Mouse (Mus musculus) hindlimb bud, embryonic 11.5 days (tissue): ENCODE measurements at regions not wholly inside any gene's neighbourhood (a gene's known extent, or its start where the extent isn't known, plus 50 kb on each side); places are given as distances from the start of the nearest gene placed in this dataset.
A peak's percentile ranks its signal among the peaks of the same experiment; 100 is the strongest.
"Not testable (repeated sequence)": the region's sequence is repeated elsewhere in the genome, so short reads cannot be mapped to it uniquely, and the experiment has no call there.

Experiments used
- DNase-seq: peaks from one replicate; pipeline ENCODE4 v3.0.0-alpha.2; 2012; ENCODE audit warnings: low read depth, low spot score; ENCODE audit errors: extremely low spot score

- no peak for DNase-seq
These were observed 137.9 kb upstream of the Rapgef5 start for GRCm38 (mm10) chr12:117378297-117378887.

GRCm38 (mm10) chr12:117379103-117379850, 137.0 kb upstream of the Rapgef5 start:
- no peak for DNase-seq

- DNase-seq = no peak
These were observed 135.4 kb upstream of the Rapgef5 start for GRCm38 (mm10) chr12:117380836-117381235.

- not testable (repeated sequence) for DNase-seq
These were observed 133.6 kb upstream of the Rapgef5 start for GRCm38 (mm10) chr12:117382727-117383126.

GRCm38 (mm10) chr12:117385072-117385666, 131.1 kb upstream of the Rapgef5 start:
- DNase-seq = peak; percentile 73

GRCm38 (mm10) chr12:117385697-117386096, 130.6 kb upstream of the Rapgef5 start:
- DNase-seq = no peak

GRCm38 (mm10) chr12:117386957-117387356, 129.3 kb upstream of the Rapgef5 start:
- DNase-seq = no peak

- DNase-seq = no peak
These were observed 126.5 kb upstream of the Rapgef5 start for GRCm38 (mm10) chr12:117389516-117390347.

- DNase-seq = no peak
These were observed 118.8 kb upstream of the Rapgef5 start for GRCm38 (mm10) chr12:117397512-117397911.

GRCm38 (mm10) chr12:117403513-117404156, 112.6 kb upstream of the Rapgef5 start:
- DNase-seq = peak; percentile 24

GRCm38 (mm10) chr12:117404157-117404752, 112.0 kb upstream of the Rapgef5 start:
- DNase-seq = no peak

- no peak for DNase-seq
These were observed 109.4 kb upstream of the Rapgef5 start for GRCm38 (mm10) chr12:117406832-117407231.

GRCm38 (mm10) chr12:117410604-117411003, 105.7 kb upstream of the Rapgef5 start:
- DNase-seq = no peak

- DNase-seq = no peak
These were observed 104.0 kb upstream of the Rapgef5 start for GRCm38 (mm10) chr12:117412257-117412656.

GRCm38 (mm10) chr12:117412779-117413505, 103.3 kb upstream of the Rapgef5 start:
- no peak for DNase-seq

GRCm38 (mm10) chr12:117414020-117414419, 102.3 kb upstream of the Rapgef5 start:
- DNase-seq = no peak

- DNase-seq = no peak
These were observed 101.1 kb upstream of the Rapgef5 start for GRCm38 (mm10) chr12:117415146-117415545.

GRCm38 (mm10) chr12:117417991-117418390, 98.3 kb upstream of the Rapgef5 start:
- no peak for DNase-seq

GRCm38 (mm10) chr12:117422315-117422978, 93.8 kb upstream of the Rapgef5 start:
- DNase-seq = no peak
